Mouse (Mus musculus): ENCODE data around the gene Myo9b.

DNA sequence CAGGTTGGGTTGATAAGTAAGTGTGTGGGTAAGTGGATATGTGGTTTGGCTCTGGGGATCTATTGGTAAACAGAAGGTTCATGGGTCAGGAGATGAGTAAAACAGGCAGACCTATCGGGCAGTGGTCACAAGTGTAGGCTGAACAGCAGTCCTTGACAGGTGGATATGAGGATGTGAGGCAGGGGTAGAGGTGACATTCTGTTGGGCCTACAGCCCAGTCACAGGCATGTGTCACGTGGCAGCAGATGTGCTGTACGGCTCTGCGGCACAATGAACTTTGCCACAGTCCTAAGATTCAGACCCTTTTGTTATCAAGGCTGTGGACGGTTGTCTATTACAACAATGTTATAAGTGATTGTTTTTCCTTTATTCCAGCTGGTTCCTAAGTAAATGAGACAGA is 43.5 kb downstream of the Myo9b start:
- TF ChIP-seq CTCF (IDR thresholded peaks at IDR 0.05) (no peak), EP300 (IDR thresholded peaks at IDR 0.05) (no peak)

Data from lung, postnatal 0 days (tissue).